Mouse (Mus musculus): ENCODE measurements around the gene Tmem147. TPM values are rescaled to one million over a fixed set of nuclear protein-coding genes. Genes with fewer than 3 reads are reported as not detected.

Tmem147 gene
- total RNA-seq, 2 experiments from 2014 or later: 107 to 118 TPM

DNA sequence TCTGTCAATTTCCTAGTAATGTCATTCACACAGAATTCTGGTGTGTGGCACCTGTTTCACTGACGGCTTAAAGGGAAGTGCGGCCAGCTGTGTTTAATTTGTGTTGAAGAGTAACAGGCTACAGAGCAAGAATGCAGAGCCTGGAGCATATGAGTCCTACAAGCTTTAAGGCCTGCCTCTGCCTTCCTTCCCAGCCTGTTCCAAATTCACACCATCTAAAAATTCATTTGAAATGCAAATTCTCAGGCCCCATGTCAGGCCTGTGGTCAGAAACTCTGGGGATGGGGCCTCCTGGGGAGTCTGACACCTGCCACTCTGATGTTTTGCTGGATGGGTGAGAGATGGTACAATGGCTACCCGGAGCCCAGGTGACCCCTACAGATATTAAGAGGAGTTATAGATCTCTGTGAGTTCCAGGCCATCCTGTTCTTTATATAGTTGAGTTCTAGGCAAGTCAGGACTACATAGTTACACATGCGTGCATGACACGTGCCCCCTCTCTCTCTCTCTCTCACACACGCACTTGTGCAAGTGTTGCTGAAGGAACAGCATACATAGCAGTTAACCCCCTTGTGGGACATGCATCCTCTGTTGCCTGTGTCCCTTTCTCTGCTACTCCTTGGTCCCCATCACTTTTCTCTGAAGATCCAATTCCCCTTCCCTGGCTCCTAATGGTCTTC is 5.9 kb downstream of the Tmem147 start:
- DNase-seq: no peak

DNA sequence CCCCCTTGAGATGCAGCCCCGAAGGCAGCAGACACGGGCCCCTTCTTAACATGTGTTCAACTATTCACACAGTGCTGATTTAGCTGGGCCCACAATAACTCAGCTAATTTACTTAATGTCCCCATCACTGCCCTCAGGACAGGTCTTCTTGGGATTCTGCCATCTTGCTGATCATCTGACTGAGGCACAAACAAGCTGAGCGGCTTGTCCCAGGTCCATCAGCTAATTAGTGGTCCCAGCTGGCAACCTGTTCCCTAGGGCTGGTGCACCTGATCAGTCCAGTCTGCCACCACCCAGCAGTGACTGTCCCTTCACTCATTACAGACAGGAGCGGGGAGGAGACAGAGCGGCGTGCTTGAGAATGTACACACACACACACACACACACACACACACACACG is 8.1 kb downstream of the Tmem147 start:
- DNase-seq: no peak

DNA sequence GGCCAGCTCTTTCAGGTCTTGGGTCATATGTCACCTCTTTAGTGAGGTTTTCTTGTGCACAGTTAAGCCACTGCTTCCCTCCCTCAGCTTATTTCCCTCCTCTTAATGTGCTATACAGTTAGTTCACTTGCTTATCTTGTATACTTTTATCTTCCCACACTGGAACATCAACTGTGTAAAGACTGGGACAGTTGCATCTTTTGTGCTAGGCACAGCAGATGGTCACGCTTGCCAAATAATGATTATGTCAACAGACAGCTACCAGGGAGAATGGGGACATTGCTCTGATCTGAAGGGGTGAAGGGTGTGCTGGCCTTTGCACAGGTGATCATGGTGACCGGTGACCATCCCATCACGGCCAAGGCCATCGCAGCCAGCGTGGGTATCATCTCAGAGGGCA is 9.7 kb downstream of the Tmem147 start:
- DNase-seq: no peak

DNA sequence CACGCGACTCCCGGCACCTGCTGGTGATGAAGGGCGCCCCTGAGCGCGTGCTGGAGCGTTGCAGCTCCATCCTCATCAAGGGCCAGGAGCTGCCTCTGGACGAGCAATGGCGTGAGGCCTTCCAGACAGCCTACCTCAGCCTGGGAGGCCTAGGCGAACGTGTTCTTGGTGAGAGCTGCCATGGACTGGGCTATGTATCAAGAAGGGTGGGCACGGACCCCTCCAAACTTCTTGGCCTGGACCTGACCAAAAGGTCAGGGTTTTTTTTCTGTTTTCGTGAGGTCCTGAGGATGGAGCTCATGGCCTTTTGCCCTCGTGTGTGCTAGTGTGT is 11.7 kb downstream of the Tmem147 start:
- no peak for DNase-seq

DNA sequence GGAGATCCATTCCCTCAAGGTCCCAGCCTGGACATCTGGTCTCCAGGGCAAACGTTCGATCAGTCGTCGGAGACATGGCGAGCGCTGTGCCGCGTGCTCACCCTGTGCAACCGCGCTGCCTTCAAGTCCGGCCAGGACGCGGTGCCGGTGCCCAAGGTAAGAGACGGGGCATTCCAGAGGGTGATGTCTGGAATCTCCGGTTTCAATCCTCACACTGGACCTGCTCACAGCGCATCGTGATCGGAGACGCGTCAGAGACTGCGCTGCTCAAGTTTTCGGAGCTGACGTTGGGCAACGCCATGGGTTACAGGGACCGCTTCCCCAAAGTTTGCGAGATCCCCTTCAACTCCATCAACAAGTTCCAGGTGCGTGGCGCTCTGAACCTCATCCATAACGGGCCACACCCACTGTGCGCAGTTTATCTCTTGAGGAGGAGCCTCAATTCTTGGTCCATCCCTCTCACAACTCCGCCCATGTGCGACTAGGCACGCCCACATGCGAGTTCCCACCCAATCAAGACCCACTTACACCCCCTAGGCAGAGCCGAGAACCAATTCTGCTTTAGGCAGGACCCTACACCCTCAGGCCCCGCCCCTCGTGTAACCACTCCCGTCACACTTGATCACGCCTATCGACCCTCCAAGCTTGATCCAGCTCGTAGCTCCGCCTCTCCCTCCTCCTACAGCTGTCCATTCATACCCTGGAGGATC is 12.2 kb downstream of the Tmem147 start:
- DNase-seq: peak; percentile 39 to 46

DNA sequence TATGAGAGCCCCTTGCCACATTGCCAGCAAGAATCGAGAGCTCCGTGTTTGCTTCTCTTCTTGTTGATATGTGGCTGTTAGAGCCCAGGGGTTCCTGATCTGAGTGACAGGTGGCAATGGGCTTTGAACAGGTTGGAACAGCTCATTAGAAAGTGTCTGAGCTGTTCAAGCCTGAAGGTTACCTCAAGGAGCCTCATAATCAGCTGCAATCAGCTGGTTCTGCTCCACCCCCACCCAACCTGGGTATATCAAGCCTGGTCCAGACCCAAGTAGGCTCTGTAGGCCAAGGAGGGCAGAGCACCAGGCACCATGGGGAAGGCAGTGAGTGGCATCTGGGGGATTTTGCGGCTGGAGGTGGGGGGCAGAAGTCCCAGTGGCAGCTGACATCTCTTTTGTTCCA is 17.4 kb downstream of the Tmem147 start, which contains the start of gene Atp4a:
Gene Atp4a, plus strand, starts transcription at position 268 of the 400 bp plus-strand sequence.
- DNase-seq: no peak

DNA sequence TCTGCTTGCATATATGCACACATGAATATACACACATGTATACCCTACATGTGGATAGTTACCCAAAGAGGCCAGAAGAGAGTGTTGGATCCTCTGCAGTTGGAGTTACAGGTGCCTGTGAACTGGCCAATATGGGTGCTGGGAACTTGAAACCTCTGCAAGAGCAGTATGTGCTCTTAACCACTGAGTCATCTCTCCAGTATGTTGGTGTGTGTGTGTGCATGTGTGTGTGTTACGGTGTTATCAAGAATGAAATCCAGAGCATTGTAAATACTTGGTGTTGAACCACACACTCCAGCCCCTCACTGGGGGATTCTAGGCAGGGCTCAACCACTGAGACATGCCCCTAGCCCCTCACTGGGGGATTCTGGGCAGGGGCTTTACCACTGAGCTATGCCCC is 21.9 kb downstream of the Tmem147 start:
- DNase-seq: no peak

DNA sequence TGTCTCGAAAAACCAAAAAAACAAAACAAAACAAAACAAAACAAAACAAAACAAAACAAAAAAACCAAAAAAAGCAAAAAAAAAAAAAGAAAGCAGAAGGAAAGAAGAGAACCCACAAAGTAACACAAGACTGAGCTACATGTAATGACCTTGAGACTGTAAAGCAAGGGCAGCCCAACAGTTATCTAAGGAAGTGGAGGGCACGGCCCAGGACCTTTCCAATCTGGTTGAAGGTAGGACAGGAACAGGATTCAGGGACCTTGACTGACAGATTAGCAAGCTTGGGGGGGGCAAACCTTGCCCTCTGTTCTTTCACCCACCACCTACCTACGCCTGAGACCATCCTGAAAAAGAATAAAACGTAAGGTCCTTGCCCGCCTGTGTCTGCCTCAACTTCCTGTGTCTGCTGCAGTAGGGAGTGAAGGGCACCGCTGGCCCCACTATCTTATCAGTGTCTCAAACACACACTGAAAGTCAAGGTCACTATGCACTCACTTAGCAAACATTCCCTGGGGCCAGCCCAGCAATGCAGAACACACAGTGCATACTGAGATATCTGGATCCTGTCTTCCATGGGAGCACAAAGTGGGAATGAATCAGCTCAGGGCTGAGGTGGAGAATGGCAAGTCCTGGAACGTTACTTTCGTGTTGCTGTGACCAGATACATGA is 23.0 kb downstream of the Tmem147 start:
- no peak for DNase-seq

DNA sequence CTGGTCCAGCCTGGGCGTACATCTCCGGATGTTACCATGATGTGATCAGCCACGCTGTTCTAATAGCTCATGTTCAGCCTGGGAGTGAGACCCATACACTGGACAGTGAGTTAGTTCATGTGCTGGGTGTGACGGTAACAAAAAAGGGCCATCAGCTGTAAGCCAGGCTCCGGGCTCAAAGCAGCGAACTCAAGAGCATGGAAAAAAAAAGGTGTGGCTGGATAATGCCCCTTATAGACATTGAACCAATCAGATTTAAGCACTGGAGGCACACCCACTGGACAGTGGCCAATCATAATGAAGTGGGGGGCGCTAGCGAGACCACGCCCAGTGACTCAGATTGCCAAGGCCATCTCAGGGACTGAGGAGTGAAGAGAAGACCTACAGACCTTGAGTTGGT is 30.8 kb downstream of the Tmem147 start, which contains the start of gene 2200002J24Rik:
Gene 2200002J24Rik, plus strand, starts transcription at position 338 of the 400 bp plus-strand sequence.
- DNase-seq: no peak

DNA sequence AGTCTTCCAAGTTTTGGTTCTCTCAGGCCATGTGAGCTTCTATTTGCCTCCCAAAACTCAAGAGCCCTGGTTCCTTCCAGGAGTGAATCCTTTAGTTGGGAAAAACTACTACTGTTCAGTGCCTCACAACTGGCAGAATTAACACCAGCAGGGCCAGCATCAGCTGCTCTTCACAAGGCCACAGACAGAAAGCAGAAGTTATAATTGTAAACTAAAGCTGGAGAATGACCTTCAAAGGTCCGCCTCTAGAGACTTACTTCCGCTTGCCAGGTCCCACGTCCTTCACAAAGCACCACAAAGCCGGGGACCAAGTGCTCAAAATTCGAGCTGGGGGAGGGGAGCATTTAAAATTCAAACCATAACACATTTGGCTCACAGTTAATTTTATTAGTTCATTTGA is 31.2 kb downstream of the Tmem147 start:
- no peak for DNase-seq

DNA sequence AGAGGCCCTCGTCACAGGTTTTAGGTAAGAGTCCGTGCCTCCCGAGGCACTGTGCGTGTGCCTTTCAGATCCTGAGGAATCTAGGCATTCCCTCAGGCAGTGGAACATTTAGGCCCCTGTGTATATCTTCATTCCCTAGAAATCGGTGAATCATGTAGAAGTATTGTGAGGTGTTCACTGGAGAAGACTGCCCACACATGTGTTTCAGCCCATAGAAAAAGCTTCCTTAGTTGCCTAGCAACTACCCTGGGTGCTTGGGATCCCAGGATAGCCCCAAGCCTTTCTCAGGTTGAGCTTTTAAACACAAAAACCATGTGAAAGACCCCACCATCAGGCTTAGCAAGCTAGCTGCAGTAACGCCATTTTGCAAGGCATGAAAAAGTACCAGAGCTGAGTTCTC is 41.0 kb downstream of the Tmem147 start:
- DNase-seq: no peak

DNA sequence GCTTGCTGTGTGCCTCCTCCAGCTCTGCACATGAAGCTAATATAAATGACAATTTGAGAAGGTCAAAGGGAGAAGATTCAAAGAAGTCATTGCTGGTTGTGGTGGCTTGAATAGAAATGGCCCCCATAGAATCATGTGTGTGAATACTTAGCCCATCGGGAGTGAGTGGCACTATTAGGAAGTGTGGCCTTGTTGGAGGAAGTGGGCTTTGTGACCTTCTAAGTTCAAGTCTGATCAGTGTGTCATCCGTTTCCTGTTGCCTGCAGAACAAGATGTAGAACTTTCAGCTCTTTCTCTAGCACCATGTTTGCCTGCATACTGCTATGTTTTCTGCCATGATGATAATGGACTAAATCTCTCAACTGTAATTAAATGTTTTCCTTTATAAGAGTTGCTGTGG is 45.9 kb downstream of the Tmem147 start:
- no peak for DNase-seq

DNA sequence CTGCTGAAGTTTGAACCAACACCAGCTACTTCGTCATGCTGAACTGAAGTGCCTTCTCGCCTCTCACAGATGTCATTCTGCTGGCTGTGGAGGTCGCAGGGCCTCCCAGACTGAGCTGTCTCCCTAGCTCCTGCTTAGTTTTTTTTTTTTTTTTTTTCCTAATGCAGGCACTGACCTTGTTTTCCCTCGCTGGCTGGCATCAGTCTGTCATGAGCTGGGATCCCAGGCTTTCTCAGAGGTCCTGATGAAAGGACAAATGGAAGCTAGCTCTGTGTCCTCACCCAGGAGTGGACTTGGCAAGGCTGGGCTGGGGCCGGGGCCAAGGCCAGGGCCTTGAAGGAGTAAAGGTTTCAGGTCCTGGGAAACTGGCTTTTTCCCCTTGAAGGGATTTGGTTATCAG is 47.4 kb downstream of the Tmem147 start:
- DNase-seq: no peak

DNA sequence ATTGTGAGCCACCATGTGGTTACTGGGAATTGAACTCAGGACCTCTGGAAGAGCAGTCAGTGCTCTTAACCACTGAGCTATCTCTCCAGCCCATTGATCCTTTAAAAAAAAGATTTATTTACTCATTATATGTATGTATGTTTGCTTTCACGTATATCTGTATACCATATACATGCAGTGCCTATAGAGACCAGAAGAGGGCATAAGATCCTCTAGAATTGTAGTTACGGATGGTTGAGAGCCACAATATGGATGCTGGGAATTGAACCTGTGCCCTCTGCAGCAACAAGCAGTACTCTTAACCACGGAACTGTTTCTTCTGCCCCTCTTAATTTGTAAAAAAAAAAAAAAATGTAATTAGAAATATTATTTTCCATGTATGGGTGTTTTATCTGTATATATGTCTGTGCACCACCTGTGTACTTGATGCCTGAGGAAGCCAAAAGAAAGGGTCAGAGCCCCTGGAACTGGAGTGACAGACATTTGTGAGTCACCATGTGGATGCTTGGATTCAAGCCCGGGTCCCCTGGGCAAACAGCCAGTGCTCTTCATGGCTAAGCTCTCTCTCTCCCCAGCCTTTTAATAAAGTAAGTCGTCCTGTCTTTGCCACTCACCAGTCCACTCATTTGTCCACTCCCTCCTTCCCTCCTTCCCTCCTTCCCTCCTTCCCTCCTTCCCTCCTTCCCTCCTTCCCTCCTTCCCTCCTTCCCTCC is 50.9 kb downstream of the Tmem147 start:
- peak in 1 of 2 experiments; percentile 7 for DNase-seq

Other genes starting within 250 kb of the Tmem147 start
- under 1 TPM in 1 of 2 experiments, not detected in 1; 0.73 TPM for gene Prodh2, start 235.9 kb downstream of the Tmem147 start, total RNA-seq (2021)
- gene Arhgap33, start 194.5 kb downstream of the Tmem147 start, total RNA-seq (2021): 100 to 1,000 TPM; 104 to 111 TPM
- gene Hspb6, start 177.4 kb downstream of the Tmem147 start, total RNA-seq (2021): 1 to 10 TPM; 3.3 to 3.7 TPM
- gene Proser3, start 177.2 kb downstream of the Tmem147 start, total RNA-seq (2021): 1 to 10 TPM; 5.7 to 6.9 TPM
- 10 to 100 TPM; 46.4 to 50.1 TPM for gene Lin37, start 169.7 kb downstream of the Tmem147 start, total RNA-seq (2021)
- gene U2af1l4, start 166.2 kb downstream of the Tmem147 start, total RNA-seq (2021): 10 to 100 TPM; 69.0 to 72.2 TPM
- 10 to 100 TPM; 10.9 to 11.1 TPM for gene Gm49396, start 166.2 kb downstream of the Tmem147 start, total RNA-seq (2021)
- gene Psenen, start 165.9 kb downstream of the Tmem147 start, total RNA-seq (2021): 10 to 100 TPM; 79.8 to 92.4 TPM
- gene Igflr1, start 164.1 kb downstream of the Tmem147 start, total RNA-seq (2021): 1 to 10 TPM; 5.5 to 7.0 TPM
- gene Kmt2b, start 140.8 kb downstream of the Tmem147 start, total RNA-seq (2021): 10 to 100 TPM; 42.3 to 53.4 TPM
- not detected for gene Zbtb32, start 130.6 kb downstream of the Tmem147 start, total RNA-seq (2021)
- gene Upk1a, start 116.7 kb downstream of the Tmem147 start, total RNA-seq (2021): under 1 TPM in 1 of 2 experiments, not detected in 1; 0.25 TPM
- 100 to 1,000 TPM; 609 to 715 TPM for gene Cox6b1, start 103.4 kb downstream of the Tmem147 start, total RNA-seq (2021)
- not detected for gene Etv2, start 93.7 kb downstream of the Tmem147 start, total RNA-seq (2021)
- gene Rbm42, start 79.2 kb downstream of the Tmem147 start, total RNA-seq (2021): 10 to 100 TPM; 72.4 to 76.0 TPM
- 1 to 10 TPM; 4.7 to 5.0 TPM for gene Haus5, start 64.5 kb downstream of the Tmem147 start, total RNA-seq (2021)
- not detected for gene Pmis2, start 57.9 kb downstream of the Tmem147 start, total RNA-seq (2021)
- not detected for gene 2200002J24Rik, start 30.6 kb downstream of the Tmem147 start, total RNA-seq (2021)
- gene Atp4a, start 17.3 kb downstream of the Tmem147 start, total RNA-seq (2021): under 1 TPM; 0.35 to 0.70 TPM
- not detected for gene Gapdhs, start 14.1 kb upstream of the Tmem147 start, total RNA-seq (2021)
- 1 to 10 TPM; 6.4 to 9.7 TPM for gene Sbsn, start 21.9 kb upstream of the Tmem147 start, total RNA-seq (2021)
- gene Dmkn, start 34.2 kb upstream of the Tmem147 start, total RNA-seq (2021): under 1 TPM in 1 of 2 experiments, not detected in 1; 0.91 TPM
- not detected for gene Krtdap, start 58.4 kb upstream of the Tmem147 start, total RNA-seq (2021)
- gene Ffar2, start 94.2 kb upstream of the Tmem147 start, total RNA-seq (2021): not detected
- not detected for gene Ffar3, start 126.6 kb upstream of the Tmem147 start, total RNA-seq (2021)
- not detected for gene Ffar1, start 132.0 kb upstream of the Tmem147 start, total RNA-seq (2021)
- not detected for gene Cd22, start 150.8 kb upstream of the Tmem147 start, total RNA-seq (2021)
- gene Mag, start 185.3 kb upstream of the Tmem147 start, total RNA-seq (2021): 100 to 1,000 TPM; 196 to 197 TPM
- gene Hamp2, start 195.1 kb upstream of the Tmem147 start, total RNA-seq (2021): not detected
- gene Hamp, start 214.5 kb upstream of the Tmem147 start, total RNA-seq (2021): not detected
- 100 to 1,000 TPM; 116 to 126 TPM for gene Usf2, start 227.3 kb upstream of the Tmem147 start, total RNA-seq (2021)
- 1 to 10 TPM; 7.5 to 7.7 TPM for gene Lsr, start 243.9 kb upstream of the Tmem147 start, total RNA-seq (2021)
- under 1 TPM; 0.17 to 0.43 TPM for gene Fam187b, start 244.2 kb upstream of the Tmem147 start, total RNA-seq (2021)

Data from layer of hippocampus, postnatal 36 days (tissue).